Mouse (Mus musculus): ENCODE measurements around the gene Eme2. TPM values are rescaled to one million over a fixed set of nuclear protein-coding genes. Genes with fewer than 3 reads are reported as not detected.

The Eme2 gene
- polyA plus RNA-seq, 1 experiment: 1.7 TPM

DNA sequence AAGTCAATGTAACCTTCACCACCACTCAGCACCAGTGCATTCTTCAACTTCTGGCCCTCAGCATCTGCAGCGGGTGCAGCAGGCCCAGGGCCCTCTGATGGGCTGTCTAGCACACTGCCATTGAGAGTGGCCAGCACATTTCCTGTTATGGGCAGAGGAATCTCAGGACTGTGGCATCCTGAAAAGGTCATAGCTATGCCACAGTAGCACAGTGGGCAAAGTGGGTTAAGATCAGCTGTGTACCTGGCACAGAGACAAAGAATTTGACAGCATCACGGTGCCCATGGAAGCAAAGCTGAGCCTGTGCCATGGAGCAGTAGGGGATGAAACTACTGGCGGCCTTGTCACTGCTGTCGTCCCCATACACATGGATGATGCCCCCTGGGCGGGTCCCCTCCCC lies 4.3 kb upstream of the Eme2 start:
- TF ChIP-seq GATA1 (IDR thresholded peaks at IDR 0.05; ENCODE audit: low read length): no peak
- TF ChIP-seq TAL1 (IDR thresholded peaks at IDR 0.05; ENCODE audit: low read length): no peak
- peaks cover 81% of the 10 kb centered on the region for H3K36me3 ChIP-seq (ENCODE audit: control insufficient read depth)
- H3K4me3 ChIP-seq (replicated peaks): no peak overlapping the region
- no peaks in the 10 kb centered on the region for H3K27me3 ChIP-seq (ENCODE audit: control insufficient read depth)
- H3K4me1 ChIP-seq (ENCODE audit: control insufficient read depth): peaks cover 91% of the 10 kb centered on the region
- no peaks in the 10 kb centered on the region for H3K9me3 ChIP-seq (ENCODE audit: control insufficient read depth, low read length)

DNA sequence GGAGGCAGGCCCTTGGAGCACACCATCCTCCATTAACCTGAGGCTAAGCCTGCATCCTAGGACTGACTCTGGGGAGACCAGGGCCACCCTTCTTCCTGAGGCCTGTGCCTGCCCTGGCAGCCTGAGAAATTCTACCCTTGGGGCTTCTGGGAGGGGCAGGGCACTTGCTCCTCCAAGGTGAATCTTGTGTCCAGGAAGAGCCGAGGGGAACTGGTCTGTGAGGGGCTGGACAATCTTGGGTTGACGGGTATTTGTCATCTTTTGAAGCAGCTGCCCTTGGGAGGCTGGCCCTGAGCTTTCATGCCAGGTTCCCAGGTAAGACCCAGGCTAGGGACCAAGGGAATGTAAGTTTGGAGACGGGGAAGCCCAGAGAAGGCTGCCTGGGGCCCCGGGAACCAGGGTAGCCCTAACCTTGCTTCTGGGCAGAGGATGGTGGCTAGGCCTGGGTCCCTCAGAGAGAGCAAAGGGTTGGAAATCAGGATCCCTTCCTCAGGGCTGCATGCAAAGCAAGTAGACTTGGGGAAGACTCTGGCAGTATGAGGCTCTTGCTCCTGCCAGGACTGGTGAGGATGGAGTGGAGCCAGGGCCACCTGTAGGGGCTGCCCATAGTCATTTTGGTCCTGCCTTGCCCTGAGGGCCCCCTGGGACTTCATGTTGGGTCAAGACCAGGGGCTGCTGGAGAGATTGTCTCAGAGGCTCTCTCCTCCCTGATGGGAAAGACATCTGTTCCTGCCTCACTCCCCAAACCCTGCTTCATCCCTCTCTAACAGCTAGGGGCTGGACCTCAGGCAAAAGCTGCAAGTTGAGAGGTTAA lies 3.4 kb upstream of the Eme2 start:
- Histone ChIP-seq H3K4me1 (ENCODE audit: control insufficient read depth) (peaks cover 91% of the 10 kb centered on the region), H3K4me3 (replicated peaks) (peak overlapping the region; percentile 64), H3K9me3 (ENCODE audit: control insufficient read depth, low read length) (no peaks in the 10 kb centered on the region), H3K27me3 (ENCODE audit: control insufficient read depth) (no peaks in the 10 kb centered on the region), H3K36me3 (ENCODE audit: control insufficient read depth) (peaks cover 81% of the 10 kb centered on the region)
- TF ChIP-seq GATA1 (IDR thresholded peaks at IDR 0.05; ENCODE audit: low read length) (no peak), TAL1 (IDR thresholded peaks at IDR 0.05; ENCODE audit: low read length) (no peak)

DNA sequence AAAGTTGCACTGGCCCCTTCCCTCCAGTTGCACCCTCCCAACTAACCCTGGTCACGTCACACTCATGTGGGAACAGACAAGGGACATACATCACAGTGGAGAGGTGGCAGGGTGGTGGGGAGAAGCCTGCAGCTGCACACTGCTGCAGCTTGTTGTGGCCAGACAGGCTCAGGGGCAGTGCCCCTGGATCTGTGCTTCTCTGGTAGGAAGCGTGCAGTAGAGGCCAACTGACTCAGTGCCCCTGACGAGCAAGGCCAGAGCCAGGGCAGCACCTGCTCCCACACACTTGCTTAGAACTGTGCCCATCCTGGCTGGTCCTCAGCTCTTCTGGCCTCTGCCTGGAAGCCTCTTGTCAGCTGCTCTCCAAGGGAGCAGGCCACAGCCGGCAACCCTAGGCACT lies 2.7 kb upstream of the Eme2 start:
- no peaks in the 10 kb centered on the region for H3K9me3 ChIP-seq (ENCODE audit: control insufficient read depth, low read length)
- H3K4me1 ChIP-seq (ENCODE audit: control insufficient read depth): peaks cover 90% of the 10 kb centered on the region
- H3K4me3 ChIP-seq (replicated peaks): peak overlapping the region; percentile 64
- TF ChIP-seq GATA1 (IDR thresholded peaks at IDR 0.05; ENCODE audit: low read length) (no peak), TAL1 (IDR thresholded peaks at IDR 0.05; ENCODE audit: low read length) (no peak)
- H3K27me3 ChIP-seq (ENCODE audit: control insufficient read depth): no peaks in the 10 kb centered on the region
- H3K36me3 ChIP-seq (ENCODE audit: control insufficient read depth): peaks cover 81% of the 10 kb centered on the region

GRCm38 (mm10) chr17:24896993-24897269 lies 2.0 kb upstream of the Eme2 start:
- Histone ChIP-seq H3K9me3 (ENCODE audit: control insufficient read depth, low read length) (no peaks in the 10 kb centered on the region), H3K4me1 (ENCODE audit: control insufficient read depth) (peaks cover 88% of the 10 kb centered on the region), H3K4me3 (replicated peaks) (peak overlapping the region; percentile 64)

GRCm38 (mm10) chr17:24896241-24896992 lies 1.5 kb upstream of the Eme2 start, which contains the start of gene Nme3:
Gene Nme3 (plus strand): TSS chr17:24896500.
- Histone ChIP-seq H3K36me3 (ENCODE audit: control insufficient read depth) (peaks cover 81% of the 10 kb centered on the region), H3K27me3 (ENCODE audit: control insufficient read depth) (no peaks in the 10 kb centered on the region), H3K4me1 (ENCODE audit: control insufficient read depth) (peaks cover 83% of the 10 kb centered on the region), H3K4me3 (replicated peaks) (peak within 1 kb of the TSS; percentile 64), H3K9me3 (ENCODE audit: control insufficient read depth, low read length) (no peaks in the 10 kb centered on the region)
- TF ChIP-seq GATA1 (IDR thresholded peaks at IDR 0.05; ENCODE audit: low read length) (no peak), TAL1 (IDR thresholded peaks at IDR 0.05; ENCODE audit: low read length) (no peak)

More at GRCm38 (mm10) chr17:24896993-24897269, 2.0 kb upstream of the Eme2 start:
- TF ChIP-seq TAL1 (IDR thresholded peaks at IDR 0.05; ENCODE audit: low read length) (no peak), GATA1 (IDR thresholded peaks at IDR 0.05; ENCODE audit: low read length) (no peak)
- Histone ChIP-seq H3K27me3 (ENCODE audit: control insufficient read depth) (no peaks in the 10 kb centered on the region), H3K36me3 (ENCODE audit: control insufficient read depth) (peaks cover 81% of the 10 kb centered on the region)

DNA sequence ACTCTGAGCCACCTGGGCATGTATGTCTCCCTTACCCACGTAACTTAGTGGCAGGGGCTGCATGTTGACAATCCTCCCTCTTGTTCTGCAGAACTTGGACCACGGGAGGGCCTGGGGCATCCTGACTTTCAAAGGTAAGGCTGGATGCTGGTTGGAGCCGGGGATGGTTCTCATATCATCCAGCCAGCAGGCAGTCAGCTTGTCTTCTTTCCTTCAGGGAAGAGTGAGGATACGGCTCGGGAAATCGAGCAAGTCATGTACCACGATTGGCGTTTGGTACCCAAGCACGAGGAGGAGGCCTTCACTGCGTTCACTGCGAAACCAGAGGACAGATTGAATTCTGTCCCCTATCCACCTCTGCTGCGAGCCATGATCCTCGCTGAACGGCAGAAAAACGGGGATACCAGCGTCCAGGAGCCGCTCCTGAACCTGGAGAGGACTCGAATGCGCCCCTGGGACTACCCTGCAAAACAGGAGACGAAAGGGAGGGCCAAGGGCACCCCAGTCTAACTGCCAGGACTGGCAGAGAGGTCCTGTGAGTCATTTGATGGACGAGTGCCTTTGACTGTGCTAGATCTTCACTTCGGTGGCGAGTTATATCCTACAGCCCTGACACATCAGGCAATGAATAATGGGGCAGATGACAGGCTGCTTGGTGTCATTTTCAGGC lies 819 bp upstream of the Eme2 start:
- Histone ChIP-seq H3K4me1 (ENCODE audit: control insufficient read depth) (peaks cover 79% of the 10 kb centered on the region), H3K9me3 (ENCODE audit: control insufficient read depth, low read length) (no peaks in the 10 kb centered on the region)

GRCm38 (mm10) chr17:24894061-24894994 lies 559 bp downstream of the Eme2 start:
- H3K4me3 ChIP-seq (replicated peaks): peak overlapping the region; percentile 64
- H3K9me3 ChIP-seq (ENCODE audit: control insufficient read depth, low read length): no peaks in the 10 kb centered on the region
- peaks cover 81% of the 10 kb centered on the region for H3K4me1 ChIP-seq (ENCODE audit: control insufficient read depth)
- no peak for TF ChIP-seq TAL1 (IDR thresholded peaks at IDR 0.05; ENCODE audit: low read length)
- H3K36me3 ChIP-seq (ENCODE audit: control insufficient read depth): peaks cover 81% of the 10 kb centered on the region
- H3K27me3 ChIP-seq (ENCODE audit: control insufficient read depth): no peaks in the 10 kb centered on the region

More for the DNA sequence above, 819 bp upstream of the Eme2 start:
- no peak for TF ChIP-seq TAL1 (IDR thresholded peaks at IDR 0.05; ENCODE audit: low read length)
- no peak for TF ChIP-seq GATA1 (IDR thresholded peaks at IDR 0.05; ENCODE audit: low read length)
- Histone ChIP-seq H3K27me3 (ENCODE audit: control insufficient read depth) (no peaks in the 10 kb centered on the region), H3K4me3 (replicated peaks) (peak overlapping the region; percentile 64), H3K36me3 (ENCODE audit: control insufficient read depth) (peaks cover 81% of the 10 kb centered on the region)

GRCm38 (mm10) chr17:24893276-24893675 lies 1.6 kb downstream of the Eme2 start:
- Histone ChIP-seq H3K4me3 (replicated peaks) (peak overlapping the region; percentile 64), H3K36me3 (ENCODE audit: control insufficient read depth) (peaks cover 81% of the 10 kb centered on the region), H3K9me3 (ENCODE audit: control insufficient read depth, low read length) (no peaks in the 10 kb centered on the region), H3K27me3 (ENCODE audit: control insufficient read depth) (no peaks in the 10 kb centered on the region), H3K4me1 (ENCODE audit: control insufficient read depth) (peaks cover 79% of the 10 kb centered on the region)
- TF ChIP-seq GATA1 (IDR thresholded peaks at IDR 0.05; ENCODE audit: low read length) (no peak), TAL1 (IDR thresholded peaks at IDR 0.05; ENCODE audit: low read length) (no peak)

Measured in erythroblast, embryonic 14.5 days (primary cell).